Mouse (Mus musculus) midbrain, postnatal 0 days (tissue): Measurements from ENCODE around the gene Tmie. TPM values are rescaled to one million over a fixed set of nuclear protein-coding genes. Genes with fewer than 3 reads are reported as not detected.

Experiments used
- ATAC-seq: fragments of 200-750 bp; cut with Nextera tagmentation; 2 replicates; pipeline ENCODE4 v1.8.0; 2017; ENCODE audit warnings: moderate number of reproducible peaks, mild to moderate bottlenecking, moderate TSS enrichment, moderate library complexity; ENCODE audit not compliant: low FRiP score
- DNase-seq: peaks from one replicate; pipeline ENCODE4 v3.0.0-alpha.2; 2015; ENCODE audit warnings: low spot score
- H3K27ac ChIP-seq: fragments of 300-500 bp; sonication (generic); 2 replicates; pipeline ENCODE4 v1.5.1; 2014; ENCODE audit warnings: low read depth, mild to moderate bottlenecking, low read length, mixed read lengths
- H3K27me3 ChIP-seq: fragments of 300-500 bp; sonication (generic); 2 replicates; pipeline ENCODE4 v1.6.1; 2014; ENCODE audit warnings: low read length, control low read depth, mixed read lengths; ENCODE audit not compliant: insufficient read depth
- H3K36me3 ChIP-seq: fragments of 300-500 bp; sonication (generic); 2 replicates; pipeline ENCODE4 v1.6.1; 2014; ENCODE audit warnings: low read length, control low read depth, mixed read lengths; ENCODE audit not compliant: insufficient read depth
- H3K4me1 ChIP-seq: fragments of 300-500 bp; sonication (generic); 2 replicates; pipeline ENCODE4 v1.6.1; 2014; ENCODE audit warnings: mild to moderate bottlenecking, control low read depth, antibody characterized with exemption, low read length, mixed read lengths; ENCODE audit not compliant: insufficient read depth
- H3K4me2 ChIP-seq: fragments of 300-500 bp; sonication (generic); 2 replicates; pipeline ENCODE4 v1.6.1; 2014; ENCODE audit warnings: low read depth, mild to moderate bottlenecking, low read length, mixed read lengths; ENCODE audit not compliant: poor library complexity, severe bottlenecking
- H3K4me3 ChIP-seq: fragments of 300-500 bp; sonication (generic); 2 replicates; pipeline ENCODE4 v1.5.1; 2014; ENCODE audit warnings: low read depth, mild to moderate bottlenecking, low read length, moderate library complexity
- H3K9ac ChIP-seq: fragments of 300-500 bp; sonication (generic); replicated peaks from 2 replicates; pipeline ENCODE4 v1.6.1; 2014; ENCODE audit warnings: mild to moderate bottlenecking, low read length, moderate library complexity, mixed read lengths; ENCODE audit not compliant: poor library complexity, severe bottlenecking
- H3K9me3 ChIP-seq: fragments of 300-500 bp; sonication (generic); 2 replicates; pipeline ENCODE4 v1.6.1; 2016; ENCODE audit warnings: low read length, control low read depth
- CTCF ChIP-seq: IDR thresholded peaks from 2 replicates; pipeline ENCODE4 v1.5.1; 2016; ENCODE audit warnings: antibody characterized with exemption, mild to moderate bottlenecking
- WGBS: fragments of 180-500 bp; shearing (Covaris S2); extraction: QIAGEN DNeasy Blood & Tissue Kit; methylation state at CpG from one replicate; pipeline ENCODE4 v1.1.7; 2014; 5-methylcytosine and 5-hydroxymethylcytosine counted together
- polyA plus RNA-seq: library from polyadenylated mRNA; unstranded; fragments of >200 nt; fragmentation: Nextera tagmentation; extraction: Ambion mirVana; gene quantifications from 2 replicates; pipeline ENCODE4 v1.2.1, GENCODE M21; 2015
- total RNA-seq: library from RNA; depleted of rRNA; stranded (reverse); fragments of >200 nt; gene quantifications from 2 replicates; pipeline ENCODE4 v1.2.3, GENCODE M21; 2014

The Tmie gene
- total and polyA plus RNA-seq, 2 experiments from 2014 or later = 3.7 to 6.6 TPM

DNA sequence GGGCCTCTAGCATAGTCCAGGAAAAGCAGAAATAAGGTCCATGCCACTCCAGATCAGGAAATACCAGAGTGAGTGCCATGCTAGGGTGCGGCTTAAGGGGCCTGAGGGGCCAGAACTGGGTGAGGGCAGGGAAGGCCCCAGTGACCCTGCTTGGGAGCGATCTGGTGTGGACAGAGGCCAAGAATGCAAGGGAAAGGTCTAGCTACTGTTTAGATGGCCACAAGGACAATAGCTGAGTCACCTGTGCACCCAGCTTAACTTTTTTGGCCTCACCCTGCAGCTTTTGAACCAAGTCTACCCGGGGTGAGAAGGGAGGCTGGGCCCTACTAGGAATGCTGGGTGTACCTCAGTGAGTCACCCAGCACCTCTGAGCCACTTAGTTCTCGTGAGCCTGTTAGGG lies 859 bp upstream of the Tmie start:
- 69% methylated on average over 4 of the region's 4 CpGs for WGBS
- no peaks in the 10 kb centered on the region for H3K36me3 ChIP-seq
- H3K4me2 ChIP-seq = peak overlapping the region; percentile 92
- no peak for TF ChIP-seq CTCF
- peak overlapping the region; percentile 25; the same call in 1 of the 2 replicates for H3K9ac ChIP-seq
- peaks cover 14% of the 10 kb centered on the region for H3K27me3 ChIP-seq
- H3K4me1 ChIP-seq = peaks cover 4% of the 10 kb centered on the region
- ATAC-seq (no peak), DNase-seq (no peak)
- H3K4me3 ChIP-seq = peak overlapping the region; percentile 59
- no peaks in the 10 kb centered on the region for H3K9me3 ChIP-seq
- H3K27ac ChIP-seq = no peak overlapping the region

DNA sequence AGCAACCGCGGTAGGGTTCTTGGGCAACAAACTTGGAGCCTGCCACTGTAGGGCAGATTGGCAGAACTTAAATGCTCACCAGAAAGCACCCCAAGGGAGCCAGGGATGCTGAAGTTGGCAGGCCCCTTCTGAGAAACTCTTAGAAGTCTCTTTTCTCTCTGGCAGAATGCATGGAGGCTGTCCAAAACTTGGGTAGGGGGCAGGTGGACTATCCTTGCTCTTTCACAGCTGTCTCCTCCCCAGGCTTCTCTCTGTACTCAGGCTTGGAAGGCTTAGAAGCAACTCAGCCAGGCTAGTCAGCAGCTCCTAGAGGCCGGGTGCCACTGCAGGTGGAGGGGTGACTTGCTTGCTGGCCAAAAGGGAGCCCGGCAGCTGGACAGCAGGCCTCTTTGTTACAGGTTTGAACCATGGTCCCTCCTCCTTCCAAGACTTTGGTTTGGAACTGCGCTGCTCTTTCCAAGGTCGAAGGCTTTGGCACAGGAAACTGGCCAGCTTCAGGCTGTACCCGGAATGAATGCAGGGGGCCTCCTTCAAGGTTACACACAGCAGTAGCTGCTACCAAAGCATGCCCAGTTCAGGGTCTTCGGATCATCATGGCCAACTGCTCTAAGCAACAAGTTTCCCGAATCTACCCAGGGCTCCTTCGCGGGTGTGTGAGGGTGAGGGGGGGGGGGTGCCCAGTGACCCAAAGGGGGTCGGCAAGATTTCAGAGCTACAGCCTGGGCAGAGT lies 557 bp downstream of the Tmie start, which contains the start of gene Als2cl:
Als2cl (plus strand) TSS at position 680 of the 730 bp plus-strand sequence.
- Histone ChIP-seq H3K4me3 (peak within 1 kb of the TSS; percentile 59), H3K27me3 (peaks cover 14% of the 10 kb centered on the region), H3K9ac (peak within 1 kb of the TSS; percentile 25), H3K27ac (peak within 1 kb of the TSS; percentile 26; the same call in 1 of the 2 replicates), H3K4me2 (peak within 1 kb of the TSS; percentile 92), H3K4me1 (peaks cover 12% of the 10 kb centered on the region), H3K36me3 (no peaks in the 10 kb centered on the region), H3K9me3 (no peaks in the 10 kb centered on the region)
- TF ChIP-seq CTCF = no peak
- DNase-seq (peak; percentile 69), ATAC-seq (peak; percentile 26; the same call in 1 of the 2 replicates)
- 14% methylated on average over 12 of the region's 12 CpGs for WGBS

GRCm38 (mm10) chr9:110877888-110878287 lies 2.0 kb downstream of the Tmie start:
- ATAC-seq (peak; percentile 11; the same call in 1 of the 2 replicates), DNase-seq (peak; percentile 74)
- H3K4me3 ChIP-seq = no peak overlapping the region
- 86% methylated on average over 5 of the region's 5 CpGs for WGBS
- peaks cover 15% of the 10 kb centered on the region for H3K4me1 ChIP-seq
- H3K36me3 ChIP-seq = no peaks in the 10 kb centered on the region
- no peak overlapping the region for H3K4me2 ChIP-seq
- TF ChIP-seq CTCF = no peak
- peaks cover 14% of the 10 kb centered on the region for H3K27me3 ChIP-seq
- no peak overlapping the region for H3K27ac ChIP-seq
- no peak overlapping the region for H3K9ac ChIP-seq
- H3K9me3 ChIP-seq = no peaks in the 10 kb centered on the region

DNA sequence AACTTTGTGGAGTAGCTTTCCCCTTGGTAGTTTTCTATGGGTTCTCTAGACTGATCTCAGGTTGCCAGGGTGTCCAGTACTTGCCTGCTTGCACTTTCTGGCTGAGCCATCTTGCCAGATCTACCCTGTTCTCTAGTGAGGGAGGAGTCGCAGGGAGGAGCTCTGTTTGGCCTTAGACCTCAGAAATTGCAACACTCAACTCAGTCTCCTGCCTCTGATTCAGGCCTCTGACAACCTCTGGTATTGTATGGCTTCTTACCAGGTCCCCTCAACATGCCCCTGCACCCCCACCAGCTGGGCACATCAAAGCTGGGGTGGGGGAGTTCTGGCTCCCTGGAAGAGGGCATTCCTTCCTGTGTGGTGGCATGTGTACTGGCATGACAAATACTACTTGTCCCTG lies 2.6 kb downstream of the Tmie start:
- Histone ChIP-seq H3K27ac (no peak overlapping the region), H3K9ac (no peak overlapping the region), H3K36me3 (no peaks in the 10 kb centered on the region), H3K9me3 (no peaks in the 10 kb centered on the region), H3K4me1 (peaks cover 15% of the 10 kb centered on the region), H3K4me2 (no peak overlapping the region), H3K27me3 (peaks cover 14% of the 10 kb centered on the region), H3K4me3 (no peak overlapping the region)
- DNase-seq (no peak), ATAC-seq (no peak)
- WGBS = 86% methylated on average over 1 of the region's 1 CpGs
- no peak for TF ChIP-seq CTCF

- DNase-seq (peak; percentile 40), ATAC-seq (no peak)
- Histone ChIP-seq H3K27me3 (no peaks in the 10 kb centered on the region; the same call in 1 of the 2 replicates), H3K9ac (no peak overlapping the region), H3K36me3 (no peaks in the 10 kb centered on the region), H3K4me1 (peaks cover 11% of the 10 kb centered on the region; the same call in 1 of the 2 replicates), H3K4me2 (no peak overlapping the region), H3K4me3 (no peak overlapping the region), H3K27ac (peak overlapping the region; percentile 57; the same call in 1 of the 2 replicates), H3K9me3 (no peaks in the 10 kb centered on the region)
- TF ChIP-seq CTCF = no peak
- 24% methylated on average over 4 of the region's 6 CpGs for WGBS
Measured at GRCm38 (mm10) chr9:110875288-110875695, 4.6 kb downstream of the Tmie start.

DNA sequence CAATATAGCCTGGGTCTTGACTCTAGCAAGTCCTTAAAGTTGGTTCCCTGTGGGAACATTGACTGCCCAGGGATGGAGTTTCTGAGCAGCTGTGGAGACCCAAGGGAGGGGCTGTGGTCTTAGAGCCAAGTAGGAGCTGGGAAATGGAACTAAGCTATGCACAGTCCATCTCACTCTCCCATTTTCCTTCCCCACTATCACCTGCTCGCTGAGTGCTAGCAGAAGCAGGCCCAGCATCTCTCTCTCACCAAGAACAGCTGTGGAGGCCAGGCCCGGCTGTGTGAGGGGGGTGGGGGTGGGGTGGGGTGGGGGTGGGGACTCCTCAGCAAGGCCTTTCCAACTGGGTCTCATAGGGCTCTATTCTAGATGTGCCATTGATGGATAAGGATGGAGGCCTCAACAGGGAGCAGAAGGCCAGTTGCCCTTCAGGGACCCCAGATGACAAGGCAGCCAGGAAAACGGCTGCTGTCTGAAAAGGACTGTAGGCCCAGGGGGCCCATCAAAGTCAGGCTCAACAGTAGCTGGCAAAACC lies 5.2 kb downstream of the Tmie start:
- H3K4me2 ChIP-seq = peak overlapping the region; percentile 69; the same call in 1 of the 2 replicates
- no peak for TF ChIP-seq CTCF
- H3K27me3 ChIP-seq = no peaks in the 10 kb centered on the region
- no peak overlapping the region for H3K4me3 ChIP-seq
- WGBS = 21% methylated on average over 2 of the region's 3 CpGs
- peak; percentile 14; the same call in 1 of the 2 replicates for ATAC-seq
- peak overlapping the region; percentile 57; the same call in 1 of the 2 replicates for H3K27ac ChIP-seq
- H3K36me3 ChIP-seq = no peaks in the 10 kb centered on the region
- no peak overlapping the region for H3K9ac ChIP-seq
- no peaks in the 10 kb centered on the region for H3K9me3 ChIP-seq
- H3K4me1 ChIP-seq = peaks cover 11% of the 10 kb centered on the region; the same call in 1 of the 2 replicates
- DNase-seq = peak; percentile 14
